Mouse (Mus musculus) ES-CJ7 (cell line): Measurements from ENCODE around the gene Olfr1423.
A peak's percentile ranks its signal among the peaks of the same experiment; 100 is the strongest.
"Not testable (repeated sequence)": the region's sequence is repeated elsewhere in the genome, so short reads cannot be mapped to it uniquely, and the experiment has no call there.

Source experiments
- DNase-seq: peaks from one replicate; pipeline ENCODE4 v3.0.0; 2011; ENCODE audit warnings: low read depth, low spot score

Gene Olfr1423

GRCm38 (mm10) chr19:12041217-12041616, at the start of gene Olfr1423:
Gene Olfr1423 (minus strand): TSS chr19:12041317.
- no peak for DNase-seq

GRCm38 (mm10) chr19:12077631-12078030, 36.5 kb upstream of the Olfr1423 start, which contains the start of gene Olfr1425:
Gene Olfr1425 (minus strand): TSS chr19:12077731.
- DNase-seq, result not testable (repeated sequence)

GRCm38 (mm10) chr19:12069546-12069945, 28.4 kb upstream of the Olfr1423 start:
- DNase-seq, result peak; percentile 86

- peak; percentile 33 for DNase-seq
Measured at GRCm38 (mm10) chr19:12067806-12068205, 26.7 kb upstream of the Olfr1423 start.

- not testable (repeated sequence) for DNase-seq
Measured at GRCm38 (mm10) chr19:12062582-12062981, 21.5 kb upstream of the Olfr1423 start, which contains the start of gene Olfr1424. Gene Olfr1424 (minus strand): TSS chr19:12062682.

- peak; percentile 18 for DNase-seq
Measured at GRCm38 (mm10) chr19:12043163-12043562, 2.0 kb upstream of the Olfr1423 start.

- no peak for DNase-seq
Measured at GRCm38 (mm10) chr19:12037727-12038126, 3.4 kb downstream of the Olfr1423 start.

GRCm38 (mm10) chr19:12026606-12027005, 14.5 kb downstream of the Olfr1423 start:
- DNase-seq, result no peak

- no peak for DNase-seq
Measured at GRCm38 (mm10) chr19:12025333-12025732, 15.8 kb downstream of the Olfr1423 start.

GRCm38 (mm10) chr19:12024149-12024548, 17.0 kb downstream of the Olfr1423 start:
- no peak for DNase-seq

- peak; percentile 60 for DNase-seq
Measured at GRCm38 (mm10) chr19:12016192-12016591, 24.9 kb downstream of the Olfr1423 start.

GRCm38 (mm10) chr19:12015708-12016107, 25.4 kb downstream of the Olfr1423 start:
- peak; percentile 72 for DNase-seq

- peak; percentile 61 for DNase-seq
Measured at GRCm38 (mm10) chr19:12013228-12013627, 27.9 kb downstream of the Olfr1423 start.

GRCm38 (mm10) chr19:12012615-12013014, 28.5 kb downstream of the Olfr1423 start:
- no peak for DNase-seq

- peak; percentile 96 for DNase-seq
Measured at GRCm38 (mm10) chr19:12011560-12012556, 29.3 kb downstream of the Olfr1423 start.

- DNase-seq, result peak; percentile 95
Measured at GRCm38 (mm10) chr19:12010916-12011559, 30.1 kb downstream of the Olfr1423 start.

- DNase-seq, result peak; percentile 63
Measured at GRCm38 (mm10) chr19:12010281-12010771, 30.8 kb downstream of the Olfr1423 start.

GRCm38 (mm10) chr19:12009501-12010280, 31.4 kb downstream of the Olfr1423 start:
- peak; percentile 91 for DNase-seq

GRCm38 (mm10) chr19:12008410-12009380, 32.4 kb downstream of the Olfr1423 start:
- peak; percentile 59 for DNase-seq
